Mouse (Mus musculus): ENCODE data around the gene Gngt1. TPM values are rescaled to one million over a fixed set of nuclear protein-coding genes. Genes with fewer than 3 reads are reported as not detected.
A peak's percentile ranks its signal among the peaks of the same experiment; 100 is the strongest.

Gngt1 gene
- total RNA-seq, 1 experiment = not detected

- no peak overlapping the region for H3K4me3 ChIP-seq (ENCODE audit: insufficient read depth in 1 of 2, low read depth in 1 of 2, low read length in 2 of 2, poor library complexity in 1 of 2, severe bottlenecking in 1 of 2)
- no peaks in the 10 kb centered on the region for H3K36me3 ChIP-seq (ENCODE audit: control insufficient read depth, insufficient read depth, low read length, poor library complexity, severe bottlenecking)
- DNase-seq (ENCODE audit: low read depth, low spot score) = no peak
- H3K9ac ChIP-seq (ENCODE audit: insufficient read depth, low read depth, low read length, poor library complexity, severe bottlenecking) = no peak overlapping the region
- no peaks in the 10 kb centered on the region for H3K9me3 ChIP-seq (ENCODE audit: control insufficient read depth, insufficient read depth, low read depth, low read length)
- in situ Hi-C loops (cut with MboI; ENCODE audit: low sequenced_read_pairs in 2 of 2, unreplicated experiment in 2 of 2) = no loop called here
- no peaks in the 10 kb centered on the region for H3K4me1 ChIP-seq (ENCODE audit: control insufficient read depth in 2 of 2, insufficient read depth in 2 of 2, low read length in 2 of 2, poor library complexity in 1 of 2)
- no peak overlapping the region for H3K27ac ChIP-seq (ENCODE audit: insufficient read depth, low read depth, low read length, poor library complexity, severe bottlenecking)
- no peak for TF ChIP-seq ZNF384 (IDR thresholded peaks at IDR 0.05; ENCODE audit: low read depth, low read length)
- TF ChIP-seq ZC3H11A (IDR thresholded peaks at IDR 0.05; ENCODE audit: borderline replicate concordance, low read depth, low read length) = no peak
- TF ChIP-seq HCFC1 (IDR thresholded peaks at IDR 0.05; ENCODE audit: borderline replicate concordance, insufficient read depth, low read length) = no peak
- no peak for TF ChIP-seq MAFK (IDR thresholded peaks at IDR 0.05; ENCODE audit: insufficient read depth, low read depth, low read length)
Measured at GRCm38 (mm10) chr6:4000716-4001115, 7.1 kb downstream of the Gngt1 start.

GRCm38 (mm10) chr6:4003445-4003844 lies 9.9 kb downstream of the Gngt1 start:
- TF ChIP-seq CHD2 (IDR thresholded peaks at IDR 0.05; ENCODE audit: low read depth, low read length) (no peak), HCFC1 (IDR thresholded peaks at IDR 0.05; ENCODE audit: borderline replicate concordance, insufficient read depth, low read length) (no peak), MAFK (IDR thresholded peaks at IDR 0.05; ENCODE audit: insufficient read depth, low read depth, low read length) (no peak), ZNF384 (IDR thresholded peaks at IDR 0.05; ENCODE audit: low read depth, low read length) (no peak), ZC3H11A (IDR thresholded peaks at IDR 0.05; ENCODE audit: borderline replicate concordance, low read depth, low read length) (no peak)
- no peak for DNase-seq (ENCODE audit: low read depth, low spot score)
- no peak overlapping the region; a peak in 1 of 4 replicates for H3K4me3 ChIP-seq (ENCODE audit: insufficient read depth in 1 of 2, low read depth in 1 of 2, low read length in 2 of 2, poor library complexity in 1 of 2, severe bottlenecking in 1 of 2)

GRCm38 (mm10) chr6:4003890-4004306 lies 10.3 kb downstream of the Gngt1 start, which contains the start of gene Gng11:
Gene Gng11, plus strand, starts transcription at chr6:4003904.
- Histone ChIP-seq H3K4me3 (ENCODE audit: insufficient read depth in 1 of 2, low read depth in 1 of 2, low read length in 2 of 2, poor library complexity in 1 of 2, severe bottlenecking in 1 of 2) (peak within 1 kb of the TSS; percentile 44 to 66), H3K36me3 (ENCODE audit: control insufficient read depth, insufficient read depth, low read length, poor library complexity, severe bottlenecking) (no peaks in the 10 kb centered on the region), H3K9me3 (ENCODE audit: control insufficient read depth, insufficient read depth, low read depth, low read length) (no peaks in the 10 kb centered on the region), H3K27ac (ENCODE audit: insufficient read depth, low read depth, low read length, poor library complexity, severe bottlenecking) (no peak within 1 kb of the TSS), H3K4me1 (ENCODE audit: control insufficient read depth in 2 of 2, insufficient read depth in 2 of 2, low read length in 2 of 2, poor library complexity in 1 of 2) (no peaks in the 10 kb centered on the region), H3K9ac (ENCODE audit: insufficient read depth, low read depth, low read length, poor library complexity, severe bottlenecking) (peak within 1 kb of the TSS; percentile 12; the same call in 1 of the 2 replicates)
- in situ Hi-C loops (cut with MboI; ENCODE audit: low sequenced_read_pairs in 2 of 2, unreplicated experiment in 2 of 2) = no loop called here
- TF ChIP-seq ZNF384 (IDR thresholded peaks at IDR 0.05; ENCODE audit: low read depth, low read length) = no peak
- TF ChIP-seq CHD2 (IDR thresholded peaks at IDR 0.05; ENCODE audit: low read depth, low read length) = no peak
- TF ChIP-seq ZC3H11A (IDR thresholded peaks at IDR 0.05; ENCODE audit: borderline replicate concordance, low read depth, low read length) = no peak
- TF ChIP-seq MAFK (IDR thresholded peaks at IDR 0.05; ENCODE audit: insufficient read depth, low read depth, low read length) = no peak
- TF ChIP-seq HCFC1 (IDR thresholded peaks at IDR 0.05; ENCODE audit: borderline replicate concordance, insufficient read depth, low read length) = no peak
- peak; percentile 7 for DNase-seq (ENCODE audit: low read depth, low spot score)

More at GRCm38 (mm10) chr6:4003445-4003844, 9.9 kb downstream of the Gngt1 start:
- Histone ChIP-seq H3K4me1 (ENCODE audit: control insufficient read depth in 2 of 2, insufficient read depth in 2 of 2, low read length in 2 of 2, poor library complexity in 1 of 2) (no peaks in the 10 kb centered on the region), H3K27ac (ENCODE audit: insufficient read depth, low read depth, low read length, poor library complexity, severe bottlenecking) (no peak overlapping the region), H3K9me3 (ENCODE audit: control insufficient read depth, insufficient read depth, low read depth, low read length) (no peaks in the 10 kb centered on the region), H3K9ac (ENCODE audit: insufficient read depth, low read depth, low read length, poor library complexity, severe bottlenecking) (no peak overlapping the region), H3K36me3 (ENCODE audit: control insufficient read depth, insufficient read depth, low read length, poor library complexity, severe bottlenecking) (no peaks in the 10 kb centered on the region)
- in situ Hi-C loops (cut with MboI; ENCODE audit: low sequenced_read_pairs in 2 of 2, unreplicated experiment in 2 of 2) = no loop called here

- H3K36me3 ChIP-seq (ENCODE audit: control insufficient read depth, insufficient read depth, low read length, poor library complexity, severe bottlenecking) = no peaks in the 10 kb centered on the region
- H3K4me1 ChIP-seq (ENCODE audit: control insufficient read depth in 2 of 2, insufficient read depth in 2 of 2, low read length in 2 of 2, poor library complexity in 1 of 2) = no peaks in the 10 kb centered on the region
- in situ Hi-C loops (cut with MboI; ENCODE audit: low sequenced_read_pairs in 2 of 2, unreplicated experiment in 2 of 2) = no loop called here
- H3K9me3 ChIP-seq (ENCODE audit: control insufficient read depth, insufficient read depth, low read depth, low read length) = no peaks in the 10 kb centered on the region
- H3K9ac ChIP-seq (ENCODE audit: insufficient read depth, low read depth, low read length, poor library complexity, severe bottlenecking) = no peak overlapping the region
- no peak overlapping the region for H3K27ac ChIP-seq (ENCODE audit: insufficient read depth, low read depth, low read length, poor library complexity, severe bottlenecking)
- no peak for DNase-seq (ENCODE audit: low read depth, low spot score)
- TF ChIP-seq ZNF384 (IDR thresholded peaks at IDR 0.05; ENCODE audit: low read depth, low read length) (no peak), HCFC1 (IDR thresholded peaks at IDR 0.05; ENCODE audit: borderline replicate concordance, insufficient read depth, low read length) (no peak), CHD2 (IDR thresholded peaks at IDR 0.05; ENCODE audit: low read depth, low read length) (no peak)
- H3K4me3 ChIP-seq (ENCODE audit: insufficient read depth in 1 of 2, low read depth in 1 of 2, low read length in 2 of 2, poor library complexity in 1 of 2, severe bottlenecking in 1 of 2) = no peak overlapping the region
Measured at GRCm38 (mm10) chr6:4004808-4005207, 11.2 kb downstream of the Gngt1 start.

- Histone ChIP-seq H3K4me3 (ENCODE audit: insufficient read depth in 1 of 2, low read depth in 1 of 2, low read length in 2 of 2, poor library complexity in 1 of 2, severe bottlenecking in 1 of 2) (no peak overlapping the region), H3K9ac (ENCODE audit: insufficient read depth, low read depth, low read length, poor library complexity, severe bottlenecking) (no peak overlapping the region), H3K27ac (ENCODE audit: insufficient read depth, low read depth, low read length, poor library complexity, severe bottlenecking) (no peak overlapping the region), H3K36me3 (ENCODE audit: control insufficient read depth, insufficient read depth, low read length, poor library complexity, severe bottlenecking) (no peaks in the 10 kb centered on the region), H3K4me1 (ENCODE audit: control insufficient read depth in 2 of 2, insufficient read depth in 2 of 2, low read length in 2 of 2, poor library complexity in 1 of 2) (no peaks in the 10 kb centered on the region), H3K9me3 (ENCODE audit: control insufficient read depth, insufficient read depth, low read depth, low read length) (no peaks in the 10 kb centered on the region)
- no peak for TF ChIP-seq CHD2 (IDR thresholded peaks at IDR 0.05; ENCODE audit: low read depth, low read length)
- no peak for TF ChIP-seq ZC3H11A (IDR thresholded peaks at IDR 0.05; ENCODE audit: borderline replicate concordance, low read depth, low read length)
- TF ChIP-seq HCFC1 (IDR thresholded peaks at IDR 0.05; ENCODE audit: borderline replicate concordance, insufficient read depth, low read length) = no peak
- TF ChIP-seq ZNF384 (IDR thresholded peaks at IDR 0.05; ENCODE audit: low read depth, low read length) = no peak
- no peak for TF ChIP-seq MAFK (IDR thresholded peaks at IDR 0.05; ENCODE audit: insufficient read depth, low read depth, low read length)
- no peak for DNase-seq (ENCODE audit: low read depth, low spot score)
- in situ Hi-C loops (cut with MboI; ENCODE audit: low sequenced_read_pairs in 2 of 2, unreplicated experiment in 2 of 2) = no loop called here
Measured at GRCm38 (mm10) chr6:4008501-4009040, 15.0 kb downstream of the Gngt1 start.

Measured in ES-E14 (cell line).